Mouse (Mus musculus) heart, embryonic 13.5 days (tissue): ENCODE data around the gene Krt90. TPM values are rescaled to one million over a fixed set of nuclear protein-coding genes. Genes with fewer than 3 reads are reported as not detected.

Experiments used
- ATAC-seq: fragments of 200-750 bp; cut with Nextera tagmentation; 2 replicates; pipeline ENCODE4 v1.8.0; 2017; ENCODE audit warnings: moderate TSS enrichment; ENCODE audit not compliant: insufficient number of reproducible peaks, low FRiP score, low TSS enrichment; ENCODE audit errors: extremely low read depth
- H3K27ac ChIP-seq: fragments of 300-500 bp; sonication (generic); replicated peaks from 2 replicates; pipeline ENCODE4 v1.5.1; 2015; ENCODE audit warnings: moderate library complexity, mild to moderate bottlenecking, inconsistent platforms
- H3K27me3 ChIP-seq: fragments of 300-500 bp; sonication (generic); replicated peaks from 2 replicates; pipeline ENCODE4 v1.6.1; 2015; ENCODE audit warnings: mild to moderate bottlenecking, inconsistent platforms
- H3K36me3 ChIP-seq: fragments of 300-500 bp; sonication (generic); 2 replicates; pipeline ENCODE4 v1.6.1; 2015; ENCODE audit warnings: mild to moderate bottlenecking, inconsistent platforms
- H3K4me1 ChIP-seq: fragments of 300-500 bp; sonication (generic); 2 replicates; pipeline ENCODE4 v1.6.1; 2015; ENCODE audit warnings: inconsistent platforms
- H3K4me2 ChIP-seq: fragments of 300-500 bp; sonication (generic); 2 replicates; pipeline ENCODE4 v1.6.1; 2015; ENCODE audit warnings: inconsistent platforms, mild to moderate bottlenecking, moderate library complexity
- H3K4me3 ChIP-seq: fragments of 300-500 bp; sonication (generic); 2 replicates; pipeline ENCODE4 v1.5.1; 2015; ENCODE audit warnings: moderate library complexity, mild to moderate bottlenecking, inconsistent platforms
- H3K9ac ChIP-seq: fragments of 300-500 bp; sonication (generic); 2 replicates; pipeline ENCODE4 v1.6.1; 2015; ENCODE audit warnings: inconsistent platforms, mild to moderate bottlenecking, moderate library complexity
- H3K9me3 ChIP-seq: fragments of 300-500 bp; sonication (generic); 2 replicates; pipeline ENCODE4 v1.6.1; 2016; ENCODE audit warnings: inconsistent platforms
- WGBS: fragments of 180-500 bp; shearing (Covaris S2); methylation state at CpG from one replicate; pipeline ENCODE4 v1.1.7; 2015; ENCODE audit warnings: mixed read lengths; 5-methylcytosine and 5-hydroxymethylcytosine counted together
- microRNA-seq: library from miRNA; unstranded; fragments of <30 nt; microRNA quantifications from one replicate; pipeline ENCODE4, GENCODE M21; 2016
- polyA plus RNA-seq: library from polyadenylated mRNA; unstranded; fragments of >200 nt; fragmentation: Nextera tagmentation; extraction: Ambion mirVana; gene quantifications from 2 replicates; pipeline ENCODE4 v1.2.1, GENCODE M21; 2015

The Krt90 gene
- polyA plus RNA-seq, 1 experiment from 2014 or later, result not detected

- Histone ChIP-seq H3K9ac (no peak overlapping the region), H3K27ac (no peak overlapping the region), H3K36me3 (no peaks in the 10 kb centered on the region), H3K27me3 (peaks cover 4% of the 10 kb centered on the region; the same call in 1 of the 2 replicates), H3K4me2 (no peak overlapping the region), H3K4me1 (peaks cover 10% of the 10 kb centered on the region), H3K9me3 (no peaks in the 10 kb centered on the region), H3K4me3 (no peak overlapping the region)
- WGBS, result 68% methylated on average over 9 of the region's 9 CpGs
- no peak for ATAC-seq
These were observed 54.5 kb downstream of the Krt90 start for GRCm38 (mm10) chr15:101508247-101508646.

GRCm38 (mm10) chr15:101506896-101507758, 55.6 kb downstream of the Krt90 start:
- Histone ChIP-seq H3K36me3 (no peaks in the 10 kb centered on the region), H3K9ac (no peak overlapping the region), H3K4me2 (no peak overlapping the region), H3K4me1 (peaks cover 10% of the 10 kb centered on the region), H3K9me3 (no peaks in the 10 kb centered on the region), H3K27ac (no peak overlapping the region), H3K27me3 (peaks cover 8% of the 10 kb centered on the region), H3K4me3 (no peak overlapping the region)
- 41% methylated on average over 14 of the region's 14 CpGs for WGBS
- ATAC-seq, result no peak

Small RNA genes lying within 50 kb of the gene (microRNA-seq; reads per million reads assigned to microRNA genes)
- gene Gm44393, result not detected
- not detected for gene Gm44460

Other genes with a start within 250 kb of the Krt90 start
- gene Krt80, start 192.8 kb downstream of the Krt90 start, polyA plus RNA-seq, result 7.8 and 7.9 TPM in 2 replicates
- gene Krt7, start 151.9 kb downstream of the Krt90 start, polyA plus RNA-seq, result 20.6 and 26.7 TPM in 2 replicates
- 0.08 TPM in 1 of 2 replicates, not detected in the other for gene Krt87, start 124.1 kb downstream of the Krt90 start, polyA plus RNA-seq
- gene Krt88, start 115.2 kb downstream of the Krt90 start, polyA plus RNA-seq, result not detected in 2 replicates
- gene Krt81, start 99.2 kb downstream of the Krt90 start, polyA plus RNA-seq, result not detected in 2 replicates
- not detected in 2 replicates for gene Krt86, start 89.5 kb downstream of the Krt90 start, polyA plus RNA-seq
- not detected in 2 replicates for gene Krt83, start 71.4 kb downstream of the Krt90 start, polyA plus RNA-seq
- not detected in 2 replicates for gene Gm49425, start 45.7 kb downstream of the Krt90 start, polyA plus RNA-seq
- gene Krt84, start 30.1 kb downstream of the Krt90 start, polyA plus RNA-seq, result not detected in 2 replicates
- gene Krt82, start 12.3 kb downstream of the Krt90 start, polyA plus RNA-seq, result not detected in 2 replicates
- gene Krt75, start 11.0 kb upstream of the Krt90 start, polyA plus RNA-seq, result not detected in 2 replicates
- not detected in 2 replicates for gene Gm5414, start 65.2 kb upstream of the Krt90 start, polyA plus RNA-seq
- gene Gm5478, start 84.4 kb upstream of the Krt90 start, polyA plus RNA-seq, result not detected in 2 replicates
- gene Krt6b, start 117.3 kb upstream of the Krt90 start, polyA plus RNA-seq, result not detected in 2 replicates
- gene Krt6a, start 131.4 kb upstream of the Krt90 start, polyA plus RNA-seq, result not detected in 2 replicates
- 0.59 and 3.6 TPM in 2 replicates for gene Krt5, start 149.9 kb upstream of the Krt90 start, polyA plus RNA-seq
- not detected in 2 replicates for gene Krt71, start 180.2 kb upstream of the Krt90 start, polyA plus RNA-seq
- gene Krt72, start 223.5 kb upstream of the Krt90 start, polyA plus RNA-seq, result not detected in 2 replicates
- gene Krt73, start 239.4 kb upstream of the Krt90 start, polyA plus RNA-seq, result not detected in 2 replicates